Mouse (Mus musculus) CD4-positive helper T cell, adult 2 months (primary cell): ENCODE measurements at regions not wholly inside any gene's neighbourhood (a gene's known extent, or its start where the extent isn't known, plus 50 kb on each side); places are given as distances from the start of the nearest gene placed in this dataset.

ENCODE experiments used
- DNase-seq: peaks from one replicate; pipeline ENCODE4 v3.0.0-alpha.2; 2012; ENCODE audit warnings: low read depth, missing footprints, low spot score

- DNase-seq = no peak
These were observed 455.1 kb upstream of the Tbx3 start for GRCm38 (mm10) chr5:119215364-119215763.

GRCm38 (mm10) chr5:119216146-119216545 lies 454.3 kb upstream of the Tbx3 start:
- DNase-seq = no peak

GRCm38 (mm10) chr5:119217077-119217476 lies 453.4 kb upstream of the Tbx3 start:
- DNase-seq = no peak

GRCm38 (mm10) chr5:119228691-119229090 lies 441.8 kb upstream of the Tbx3 start:
- no peak for DNase-seq

GRCm38 (mm10) chr5:119232941-119233340 lies 437.5 kb upstream of the Tbx3 start:
- no peak for DNase-seq

- no peak for DNase-seq
These were observed 434.6 kb upstream of the Tbx3 start for GRCm38 (mm10) chr5:119235884-119236283.

GRCm38 (mm10) chr5:119246824-119247223 lies 423.6 kb upstream of the Tbx3 start:
- DNase-seq = no peak

- DNase-seq = no peak
These were observed 421.8 kb upstream of the Tbx3 start for GRCm38 (mm10) chr5:119248626-119249025.

- DNase-seq = no peak
These were observed 421.2 kb upstream of the Tbx3 start for GRCm38 (mm10) chr5:119249124-119249718.

GRCm38 (mm10) chr5:119251311-119252047 lies 419.0 kb upstream of the Tbx3 start:
- no peak for DNase-seq

GRCm38 (mm10) chr5:119257374-119258120 lies 412.9 kb upstream of the Tbx3 start:
- DNase-seq = no peak

GRCm38 (mm10) chr5:119258831-119259230 lies 411.6 kb upstream of the Tbx3 start:
- DNase-seq = no peak

- no peak for DNase-seq
These were observed 405.1 kb upstream of the Tbx3 start for GRCm38 (mm10) chr5:119265149-119265890.

GRCm38 (mm10) chr5:119271234-119271852 lies 399.1 kb upstream of the Tbx3 start:
- no peak for DNase-seq

GRCm38 (mm10) chr5:119273203-119273602 lies 397.3 kb upstream of the Tbx3 start:
- DNase-seq = no peak

- DNase-seq = no peak
These were observed 396.9 kb upstream of the Tbx3 start for GRCm38 (mm10) chr5:119273615-119274014.

- no peak for DNase-seq
These were observed 395.5 kb upstream of the Tbx3 start for GRCm38 (mm10) chr5:119274817-119275494.

- no peak for DNase-seq
These were observed 390.3 kb upstream of the Tbx3 start for GRCm38 (mm10) chr5:119280146-119280545.

- no peak for DNase-seq
These were observed 380.7 kb upstream of the Tbx3 start for GRCm38 (mm10) chr5:119289808-119290207.

- DNase-seq = no peak
These were observed 378.1 kb upstream of the Tbx3 start for GRCm38 (mm10) chr5:119292323-119292722.

- no peak for DNase-seq
These were observed 377.6 kb upstream of the Tbx3 start for GRCm38 (mm10) chr5:119292889-119293288.
